Mouse (Mus musculus) stomach, postnatal 0 days (tissue): Measurements from ENCODE around the gene Car8. TPM values are rescaled to one million over a fixed set of nuclear protein-coding genes. Genes with fewer than 3 reads are reported as not detected.

ENCODE experiments used
- ATAC-seq: fragments of 200-750 bp; cut with Nextera tagmentation; 2 replicates; pipeline ENCODE4 v1.8.0; 2017; ENCODE audit not compliant: low FRiP score, low TSS enrichment
- DNase-seq: peaks from one replicate; pipeline ENCODE4 v3.0.0-alpha.2; 2016; ENCODE audit warnings: low spot score
- H3K27ac ChIP-seq: fragments of 300-500 bp; sonication (generic); replicated peaks from 2 replicates; pipeline ENCODE4 v1.5.1; 2014; ENCODE audit warnings: mild to moderate bottlenecking, control low read depth
- H3K27me3 ChIP-seq: fragments of 300-500 bp; sonication (generic); 2 replicates; pipeline ENCODE4 v1.6.1; 2014; ENCODE audit warnings: low read length; ENCODE audit not compliant: control insufficient read depth, insufficient read depth
- H3K36me3 ChIP-seq: fragments of 300-500 bp; sonication (generic); 2 replicates; pipeline ENCODE4 v1.6.1; 2014; ENCODE audit warnings: low read length, mixed read lengths; ENCODE audit not compliant: control insufficient read depth, insufficient read depth
- H3K4me1 ChIP-seq: fragments of 300-500 bp; sonication (generic); replicated peaks from 2 replicates; pipeline ENCODE4 v1.6.1; 2014; ENCODE audit warnings: antibody characterized with exemption; ENCODE audit not compliant: control insufficient read depth, insufficient read depth
- H3K4me2 ChIP-seq: fragments of 300-500 bp; sonication (generic); replicated peaks from 2 replicates; pipeline ENCODE4 v1.6.1; 2014; ENCODE audit warnings: low read depth, mild to moderate bottlenecking, control low read depth, moderate library complexity
- H3K4me3 ChIP-seq: fragments of 300-500 bp; sonication (generic); 2 replicates; pipeline ENCODE4 v1.5.1; 2014; ENCODE audit warnings: low read depth, low read length, control low read depth
- H3K9ac ChIP-seq: fragments of 300-500 bp; sonication (generic); 2 replicates; pipeline ENCODE4 v1.6.1; 2014; ENCODE audit warnings: mild to moderate bottlenecking, low read length, control low read depth, mixed read lengths
- H3K9me3 ChIP-seq: fragments of 300-500 bp; sonication (generic); 2 replicates; pipeline ENCODE4 v1.6.1; 2016; ENCODE audit warnings: low read length; ENCODE audit not compliant: control insufficient read depth
- CTCF ChIP-seq: IDR thresholded peaks from 2 replicates; pipeline ENCODE4 v1.5.1; 2016; ENCODE audit warnings: antibody characterized with exemption, low read depth, mild to moderate bottlenecking, moderate library complexity
- EP300 ChIP-seq: optimal IDR thresholded peaks from 2 replicates; pipeline ENCODE3; 2016; ENCODE audit warnings: antibody characterized with exemption
- WGBS: fragments of 180-500 bp; shearing (Covaris S2); extraction: QIAGEN DNeasy Blood & Tissue Kit; methylation state at CpG from one replicate; pipeline ENCODE4 v1.1.7; 2014; 5-methylcytosine and 5-hydroxymethylcytosine counted together
- polyA plus RNA-seq: library from polyadenylated mRNA; unstranded; fragments of >200 nt; fragmentation: Nextera tagmentation; extraction: Ambion mirVana; gene quantifications from 2 replicates; pipeline ENCODE4 v1.2.1, GENCODE M21; 2015

The Car8 gene
- polyA plus RNA-seq, 1 experiment from 2014 or later = 32.6 TPM

DNA sequence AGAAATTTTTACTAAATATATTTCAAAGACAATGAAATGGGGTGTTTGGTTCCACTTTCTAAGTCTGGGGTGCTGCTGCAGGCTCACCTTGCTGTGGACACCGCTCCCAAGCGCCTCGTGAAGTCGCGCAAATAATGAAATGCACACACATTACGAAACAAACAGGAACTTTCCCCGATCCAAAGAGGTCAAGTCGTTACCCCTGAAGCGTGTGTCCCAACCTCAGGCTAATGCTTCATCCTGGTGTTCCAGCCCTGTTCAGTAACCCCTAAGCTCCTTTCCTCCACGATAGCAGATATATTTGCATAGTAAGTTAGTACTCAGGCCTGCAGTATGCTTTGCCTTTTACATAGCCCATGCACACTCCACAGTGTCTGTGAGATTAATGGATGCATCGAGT, 858 bp upstream of the Car8 start:
- H3K4me3 ChIP-seq = no peak overlapping the region; the same call in 1 of the 2 replicates
- H3K27me3 ChIP-seq = no peaks in the 10 kb centered on the region
- DNase-seq (peak; percentile 38), ATAC-seq (peak; percentile 65)
- H3K4me2 ChIP-seq = peak overlapping the region; percentile 99
- TF ChIP-seq CTCF (no peak), EP300 (no peak)
- H3K9me3 ChIP-seq = no peaks in the 10 kb centered on the region
- WGBS = 58% methylated on average over 11 of the region's 11 CpGs
- no peak overlapping the region for H3K27ac ChIP-seq
- no peak overlapping the region for H3K9ac ChIP-seq
- H3K4me1 ChIP-seq = no peaks in the 10 kb centered on the region
- no peaks in the 10 kb centered on the region for H3K36me3 ChIP-seq

DNA sequence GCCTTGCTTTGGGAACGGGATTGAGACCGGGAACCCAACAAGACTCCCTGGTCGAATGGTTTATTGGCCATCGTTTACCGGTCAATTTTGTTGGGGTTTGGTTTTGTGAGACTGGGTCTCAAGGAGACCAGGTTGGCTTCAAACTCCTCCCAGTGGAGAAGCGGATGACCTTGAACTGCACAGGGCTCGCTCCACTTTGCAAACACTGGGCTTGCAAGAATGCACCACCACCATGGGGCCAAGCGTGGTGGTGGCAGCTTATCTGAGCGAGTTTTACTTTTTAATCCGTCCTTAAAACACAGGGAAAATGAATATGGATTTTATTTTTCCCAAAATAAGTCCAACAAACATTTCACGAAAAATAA, 447 bp upstream of the Car8 start:
- Histone ChIP-seq H3K4me2 (peak overlapping the region; percentile 99), H3K4me1 (no peaks in the 10 kb centered on the region), H3K27ac (no peak overlapping the region; the same call in 1 of the 2 replicates), H3K9me3 (no peaks in the 10 kb centered on the region), H3K9ac (peak overlapping the region; percentile 63; the same call in 1 of the 2 replicates), H3K27me3 (no peaks in the 10 kb centered on the region), H3K4me3 (peak overlapping the region; percentile 65), H3K36me3 (no peaks in the 10 kb centered on the region)
- no peak for TF ChIP-seq EP300
- peak; percentile 18; the same call in 1 of the 2 replicates for TF ChIP-seq CTCF
- DNase-seq (peak; percentile 53), ATAC-seq (peak; percentile 83)
- 20% methylated on average over 11 of the region's 11 CpGs for WGBS

DNA sequence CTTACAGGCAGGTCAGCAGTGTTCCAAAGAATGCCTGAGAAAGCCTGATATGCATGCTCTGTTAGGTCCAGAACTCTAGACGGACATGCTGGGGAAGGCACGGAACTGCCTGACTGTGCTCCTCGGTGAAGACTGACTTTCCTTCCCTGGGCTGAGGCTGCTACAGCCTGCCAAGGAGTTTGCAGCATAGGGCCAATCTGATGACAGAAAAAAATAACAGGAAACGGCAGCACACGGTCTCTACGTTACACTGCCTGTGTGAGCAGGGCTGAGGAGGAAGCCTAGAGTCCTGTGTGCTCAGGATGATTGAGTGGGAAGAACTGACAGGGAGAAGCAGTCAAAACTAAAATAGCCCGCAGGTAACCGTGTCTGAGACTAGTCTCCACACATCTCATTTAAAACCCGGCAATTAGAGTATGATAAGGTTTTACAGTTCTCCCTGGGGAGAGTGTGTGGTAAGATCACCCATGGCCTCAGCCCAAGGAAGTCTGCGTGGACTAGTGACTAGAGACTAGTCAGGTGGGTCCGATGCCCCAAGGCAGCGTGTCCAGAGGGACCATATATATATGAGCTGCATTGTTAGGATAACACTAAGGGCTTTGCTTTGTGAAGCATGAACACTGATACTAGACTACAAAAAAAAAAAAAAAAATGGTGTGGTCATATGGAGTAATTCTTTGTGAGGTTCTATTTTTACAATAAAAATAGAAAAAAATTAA, 6.3 kb downstream of the Car8 start:
- no peak for ATAC-seq

DNA sequence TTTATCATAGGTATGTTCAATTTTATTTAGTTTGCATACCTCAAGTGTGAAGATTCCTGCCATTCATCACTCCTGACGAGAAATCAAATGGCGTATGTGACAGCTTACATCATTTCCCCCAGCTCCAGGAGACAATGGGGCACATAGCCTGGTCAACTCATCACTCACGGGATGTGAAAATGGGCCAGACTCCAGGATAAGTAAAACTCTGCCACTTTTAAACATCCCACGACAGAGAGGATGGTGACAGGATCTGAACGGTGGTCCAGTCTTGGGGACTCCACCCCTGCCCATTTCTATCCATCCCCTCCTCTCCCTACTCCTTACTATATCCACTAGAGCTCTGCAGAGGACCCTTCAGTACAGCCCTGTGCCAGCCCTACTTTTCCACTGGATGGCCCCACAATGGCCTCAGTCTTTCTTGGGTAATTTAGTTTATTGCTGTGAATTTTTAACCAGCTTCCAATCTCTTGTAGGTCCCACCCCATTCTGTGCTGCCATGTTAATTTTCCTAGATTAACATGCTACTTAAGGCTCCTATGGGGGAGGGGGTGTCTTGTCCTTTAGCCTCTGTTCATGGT, 7.5 kb downstream of the Car8 start:
- no peak overlapping the region for H3K9ac ChIP-seq
- no peaks in the 10 kb centered on the region for H3K36me3 ChIP-seq
- no peak for ATAC-seq
- H3K4me2 ChIP-seq = no peak overlapping the region
- no peaks in the 10 kb centered on the region for H3K27me3 ChIP-seq
- TF ChIP-seq EP300 = no peak
- TF ChIP-seq CTCF = no peak
- no peak overlapping the region for H3K4me3 ChIP-seq
- H3K9me3 ChIP-seq = no peaks in the 10 kb centered on the region
- no peak for DNase-seq
- no peak overlapping the region for H3K27ac ChIP-seq
- H3K4me1 ChIP-seq = no peaks in the 10 kb centered on the region
- 80% methylated on average over 5 of the region's 5 CpGs for WGBS

More for the DNA sequence above, 6.3 kb downstream of the Car8 start:
- Histone ChIP-seq H3K9me3 (no peaks in the 10 kb centered on the region), H3K4me3 (no peak overlapping the region), H3K9ac (no peak overlapping the region), H3K27ac (no peak overlapping the region), H3K4me1 (no peaks in the 10 kb centered on the region), H3K36me3 (no peaks in the 10 kb centered on the region), H3K4me2 (no peak overlapping the region), H3K27me3 (no peaks in the 10 kb centered on the region)
- TF ChIP-seq CTCF (no peak), EP300 (no peak)
- no peak for DNase-seq
- WGBS = 53% methylated on average over 12 of the region's 12 CpGs

DNA sequence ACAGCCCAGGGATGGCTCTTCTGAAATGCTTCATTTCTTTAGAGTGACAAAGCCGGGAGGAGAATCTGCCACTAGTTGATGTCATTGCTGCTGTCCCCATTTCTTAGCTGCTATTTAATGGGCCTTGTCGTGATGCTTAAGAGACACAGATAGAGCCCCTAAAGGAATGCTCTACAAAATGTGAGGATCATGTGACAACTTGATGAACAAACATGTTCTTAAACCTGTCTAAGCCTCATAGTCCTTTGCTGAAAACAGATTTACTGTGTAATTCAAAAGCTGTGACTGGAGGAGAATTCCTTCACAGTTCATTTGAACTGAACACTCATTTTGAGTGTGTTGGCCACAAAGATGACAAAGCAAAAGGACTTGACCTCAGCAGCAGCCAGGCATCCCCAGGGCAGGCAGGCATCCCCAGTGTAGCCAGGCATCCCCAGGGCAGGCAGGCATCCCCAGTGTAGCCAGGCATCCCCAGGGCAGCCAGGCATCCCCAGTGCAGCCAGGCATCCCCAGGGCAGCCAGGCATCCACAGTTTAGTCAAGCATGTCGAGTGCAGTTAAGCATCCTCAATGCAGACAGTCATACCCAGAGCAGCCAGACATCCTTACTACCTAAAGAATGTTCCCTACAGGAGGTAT, 9.1 kb downstream of the Car8 start:
- ATAC-seq (no peak), DNase-seq (no peak)
- Histone ChIP-seq H3K9me3 (no peaks in the 10 kb centered on the region), H3K4me3 (no peak overlapping the region), H3K36me3 (no peaks in the 10 kb centered on the region), H3K4me2 (no peak overlapping the region), H3K27me3 (no peaks in the 10 kb centered on the region), H3K4me1 (no peaks in the 10 kb centered on the region), H3K27ac (no peak overlapping the region), H3K9ac (no peak overlapping the region)
- TF ChIP-seq CTCF (no peak), EP300 (no peak)
- WGBS = 58% methylated on average over 3 of the region's 3 CpGs

DNA sequence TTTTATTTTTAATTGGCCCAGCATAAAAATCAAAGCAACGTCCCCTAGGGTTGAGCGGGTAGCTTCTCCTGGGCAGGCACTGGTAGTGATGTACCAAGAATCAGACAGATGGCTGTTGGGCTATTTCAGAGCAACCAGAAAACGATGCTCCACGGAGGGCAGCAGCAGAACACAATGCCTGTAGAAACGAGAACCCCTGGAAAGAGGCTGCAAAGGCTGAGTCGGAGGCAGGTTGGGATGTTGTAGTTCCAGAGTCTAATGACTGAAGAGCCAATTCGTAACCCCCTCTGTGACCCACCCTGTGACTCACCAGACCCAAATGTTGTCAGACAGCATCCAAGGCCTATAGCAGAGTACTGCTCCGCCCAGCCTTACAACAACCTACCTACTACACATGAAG, 19.9 kb downstream of the Car8 start:
- TF ChIP-seq CTCF (no peak), EP300 (no peak)
- Histone ChIP-seq H3K4me1 (0 out of 2 replicates have a peak, but pooled peaks cover 3% of the 10 kb centered on the region), H3K4me2 (no peak overlapping the region), H3K27ac (no peak overlapping the region), H3K9ac (no peak overlapping the region), H3K4me3 (no peak overlapping the region), H3K9me3 (no peaks in the 10 kb centered on the region), H3K36me3 (no peaks in the 10 kb centered on the region), H3K27me3 (no peaks in the 10 kb centered on the region)
- DNase-seq = no peak
- 78% methylated on average over 8 of the region's 8 CpGs for WGBS
- ATAC-seq = 0 out of 2 replicates have a peak, but pooled peaks have one; percentile 35
